Mouse (Mus musculus) intestine, embryonic 16.5 days (tissue): ENCODE results near the gene Wdr18. TPM values are rescaled to one million over a fixed set of nuclear protein-coding genes. Genes with fewer than 3 reads are reported as not detected.

Experiments
- ATAC-seq: fragments of 200-750 bp; cut with Nextera tagmentation; 2 replicates; pipeline ENCODE4 v1.8.0; 2017; ENCODE audit warnings: moderate TSS enrichment, moderate library complexity
- H3K27ac ChIP-seq: fragments of 300-500 bp; sonication (generic); 2 replicates; pipeline ENCODE4 v1.5.1; 2014; ENCODE audit warnings: mild to moderate bottlenecking, low read length
- H3K27me3 ChIP-seq: fragments of 300-500 bp; sonication (generic); replicated peaks from 2 replicates; pipeline ENCODE4 v1.6.1; 2014; ENCODE audit warnings: low read length, control low read depth, mixed read lengths; ENCODE audit not compliant: control insufficient read depth, insufficient read depth
- H3K36me3 ChIP-seq: fragments of 300-500 bp; sonication (generic); 2 replicates; pipeline ENCODE4 v1.6.1; 2014; ENCODE audit warnings: low read length, control low read depth; ENCODE audit not compliant: control insufficient read depth, insufficient read depth
- H3K4me1 ChIP-seq: fragments of 300-500 bp; sonication (generic); 2 replicates; pipeline ENCODE4 v1.6.1; 2014; ENCODE audit warnings: low read length, control low read depth, mixed read lengths; ENCODE audit not compliant: control insufficient read depth, insufficient read depth
- H3K4me2 ChIP-seq: fragments of 300-500 bp; sonication (generic); 2 replicates; pipeline ENCODE4 v1.6.1; 2014; ENCODE audit warnings: low read depth, low read length, control low read depth
- H3K4me3 ChIP-seq: fragments of 300-500 bp; sonication (generic); 2 replicates; pipeline ENCODE4 v1.5.1; 2014; ENCODE audit warnings: mild to moderate bottlenecking, low read length
- H3K9ac ChIP-seq: fragments of 300-500 bp; sonication (generic); 2 replicates; pipeline ENCODE4 v1.6.1; 2014; ENCODE audit warnings: low read depth, low read length
- H3K9me3 ChIP-seq: fragments of 300-500 bp; sonication (generic); 2 replicates; pipeline ENCODE4 v1.6.1; 2016; ENCODE audit warnings: low read length, control low read depth; ENCODE audit not compliant: control insufficient read depth
- WGBS: fragments of 180-500 bp; shearing (Covaris S2); extraction: QIAGEN DNeasy Blood & Tissue Kit; methylation state at CpG from one replicate; pipeline ENCODE4 v1.1.7; 2014; 5-methylcytosine and 5-hydroxymethylcytosine counted together
- polyA plus RNA-seq: library from polyadenylated mRNA; unstranded; fragments of >200 nt; fragmentation: Nextera tagmentation; extraction: Ambion mirVana; gene quantifications from 2 replicates; pipeline ENCODE4 v1.2.1, GENCODE M21; 2015

Gene Wdr18
- polyA plus RNA-seq, 1 experiment from 2014 or later, result 96.6 TPM

DNA sequence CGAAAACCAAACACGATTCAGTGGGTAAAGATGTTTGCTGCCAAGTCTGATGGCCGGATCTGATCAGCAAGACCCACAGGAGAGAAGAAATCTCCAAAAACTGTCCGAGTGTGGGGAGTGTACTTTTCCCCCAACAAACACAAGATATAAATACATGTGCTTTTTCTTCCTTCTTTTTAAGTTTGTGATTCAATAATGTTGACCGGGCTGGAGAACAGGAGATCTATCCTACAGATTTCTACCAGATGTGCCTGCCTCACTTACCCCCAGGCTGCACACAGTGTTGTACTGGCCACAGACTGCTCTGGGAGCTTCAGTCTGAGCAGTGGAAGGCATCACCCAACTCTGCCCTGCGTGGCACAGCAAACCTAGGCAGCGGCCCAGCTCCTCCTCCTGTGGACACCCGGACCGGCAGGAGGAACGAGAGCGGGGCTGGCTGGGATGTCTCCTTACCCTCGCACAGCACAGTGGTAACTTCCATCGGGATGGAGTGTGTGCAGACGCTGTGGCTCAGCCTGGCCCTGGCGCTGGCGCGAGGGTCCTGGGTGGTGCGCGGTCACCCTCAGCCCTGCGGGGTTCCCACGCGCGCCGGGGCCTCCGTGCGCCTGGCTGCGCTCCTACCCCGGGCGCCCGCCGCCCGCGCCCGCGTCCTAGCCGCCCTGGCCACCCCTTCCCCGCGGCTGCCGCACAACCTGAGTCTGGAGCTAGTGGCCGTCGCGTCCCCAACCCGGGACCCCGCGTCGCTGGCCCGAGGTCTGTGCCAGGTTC is 10.6 kb downstream of the Wdr18 start, which contains the start of gene Grin3b:
Grin3b (plus strand) TSS at position 301 of the 768 bp plus-strand sequence.
- Histone ChIP-seq H3K4me1 (peaks cover 10% of the 10 kb centered on the region), H3K4me2 (peak within 1 kb of the TSS; percentile 85), H3K36me3 (peaks cover 23% of the 10 kb centered on the region), H3K9me3 (no peaks in the 10 kb centered on the region), H3K9ac (peak within 1 kb of the TSS; percentile 64), H3K27me3 (peaks cover 15% of the 10 kb centered on the region), H3K4me3 (peak within 1 kb of the TSS; percentile 51), H3K27ac (no peak within 1 kb of the TSS)
- WGBS, result 7% methylated on average over 47 of the region's 47 CpGs
- peak; percentile 24; the same call in 1 of the 2 replicates for ATAC-seq

DNA sequence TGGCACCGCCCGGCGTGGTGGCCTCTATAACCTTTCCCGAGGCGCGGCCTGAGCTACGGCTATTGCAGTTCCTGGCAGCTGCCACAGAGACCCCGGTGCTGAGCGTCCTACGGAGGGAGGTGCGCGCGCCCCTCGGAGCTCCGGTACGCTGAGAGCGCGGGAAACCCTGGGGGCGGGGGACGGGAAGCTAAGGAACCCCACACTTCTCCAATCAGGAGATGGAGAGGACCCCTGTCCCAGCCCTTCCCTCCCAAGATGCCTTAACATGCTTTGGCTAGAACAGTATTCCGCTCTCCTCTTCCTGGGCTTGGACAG is 11.2 kb downstream of the Wdr18 start:
- peak overlapping the region; percentile 64 for H3K9ac ChIP-seq
- ATAC-seq, result 0 out of 2 replicates have a peak, but pooled peaks have one; percentile 11
- H3K4me3 ChIP-seq, result peak overlapping the region; percentile 51
- no peaks in the 10 kb centered on the region for H3K9me3 ChIP-seq
- no peak overlapping the region for H3K27ac ChIP-seq
- H3K4me1 ChIP-seq, result peaks cover 10% of the 10 kb centered on the region
- H3K27me3 ChIP-seq, result peaks cover 15% of the 10 kb centered on the region
- peaks cover 24% of the 10 kb centered on the region for H3K36me3 ChIP-seq
- peak overlapping the region; percentile 85 for H3K4me2 ChIP-seq
- WGBS, result 4% methylated on average over 21 of the region's 21 CpGs

DNA sequence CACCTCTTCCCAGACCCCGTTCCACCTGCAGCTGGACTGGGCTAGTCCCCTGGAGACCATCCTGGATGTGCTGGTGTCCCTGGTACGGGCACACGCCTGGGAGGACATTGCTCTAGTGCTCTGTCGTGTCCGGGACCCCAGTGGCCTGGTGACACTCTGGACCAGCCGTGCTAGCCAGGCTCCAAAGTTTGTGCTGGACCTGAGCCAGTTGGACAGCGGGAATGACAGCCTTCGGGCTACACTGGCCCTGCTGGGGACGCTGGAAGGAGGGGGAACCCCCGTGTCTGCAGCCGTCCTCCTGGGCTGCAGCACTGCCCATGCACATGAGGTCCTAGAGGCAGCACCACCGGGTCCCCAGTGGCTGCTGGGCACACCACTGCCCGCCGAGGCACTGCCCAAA is 12.9 kb downstream of the Wdr18 start:
- H3K9ac ChIP-seq, result no peak overlapping the region
- peaks cover 25% of the 10 kb centered on the region for H3K36me3 ChIP-seq
- WGBS, result 57% methylated on average over 14 of the region's 14 CpGs
- H3K4me3 ChIP-seq, result no peak overlapping the region
- no peak for ATAC-seq
- no peaks in the 10 kb centered on the region; the same call in 1 of the 2 replicates for H3K9me3 ChIP-seq
- peaks cover 10% of the 10 kb centered on the region for H3K4me1 ChIP-seq
- no peak overlapping the region for H3K27ac ChIP-seq
- peaks cover 15% of the 10 kb centered on the region for H3K27me3 ChIP-seq
- H3K4me2 ChIP-seq, result no peak overlapping the region

DNA sequence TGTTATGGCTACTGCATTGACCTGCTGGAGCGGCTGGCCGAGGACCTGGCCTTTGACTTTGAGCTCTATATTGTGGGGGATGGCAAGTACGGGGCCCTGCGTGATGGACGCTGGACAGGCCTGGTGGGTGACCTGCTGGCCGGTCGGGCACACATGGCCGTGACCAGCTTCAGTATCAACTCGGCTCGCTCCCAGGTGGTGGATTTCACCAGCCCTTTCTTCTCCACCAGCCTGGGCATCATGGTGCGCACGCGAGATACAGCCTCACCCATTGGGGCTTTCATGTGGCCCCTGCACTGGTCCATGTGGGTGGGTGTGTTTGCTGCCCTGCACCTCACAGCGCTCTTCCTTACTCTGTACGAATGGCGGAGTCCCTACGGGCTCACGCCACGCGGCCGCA is 14.1 kb downstream of the Wdr18 start:
- ATAC-seq, result no peak
- 89% methylated on average over 21 of the region's 21 CpGs for WGBS
- peaks cover 31% of the 10 kb centered on the region for H3K36me3 ChIP-seq
- no peak overlapping the region for H3K27ac ChIP-seq
- H3K4me3 ChIP-seq, result no peak overlapping the region
- no peak overlapping the region for H3K4me2 ChIP-seq
- no peaks in the 10 kb centered on the region; the same call in 1 of the 2 replicates for H3K9me3 ChIP-seq
- no peak overlapping the region for H3K9ac ChIP-seq
- H3K27me3 ChIP-seq, result peaks cover 15% of the 10 kb centered on the region
- peaks cover 10% of the 10 kb centered on the region for H3K4me1 ChIP-seq

DNA sequence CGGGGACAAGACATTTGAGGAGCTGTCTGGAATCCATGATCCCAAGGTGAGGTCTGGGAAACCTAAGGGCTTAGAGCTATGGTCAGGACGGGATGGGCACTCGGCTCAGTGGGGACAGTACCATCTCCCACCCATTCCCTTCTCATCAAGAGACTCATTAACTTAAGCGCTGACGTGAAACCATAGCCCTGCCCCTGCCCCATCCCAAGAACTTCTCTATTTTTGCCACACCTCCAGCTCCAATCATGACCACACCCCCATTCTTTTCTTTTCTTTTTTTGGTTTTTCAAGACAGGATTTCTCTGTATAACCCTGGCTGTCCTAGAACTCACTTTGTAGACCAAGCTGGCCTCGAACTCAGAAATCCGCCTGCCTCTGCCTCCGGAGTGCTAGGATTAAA is 14.7 kb downstream of the Wdr18 start:
- H3K4me1 ChIP-seq, result peaks cover 10% of the 10 kb centered on the region
- no peak overlapping the region for H3K4me3 ChIP-seq
- H3K9me3 ChIP-seq, result no peaks in the 10 kb centered on the region; the same call in 1 of the 2 replicates
- peaks cover 15% of the 10 kb centered on the region for H3K27me3 ChIP-seq
- H3K4me2 ChIP-seq, result no peak overlapping the region
- peaks cover 36% of the 10 kb centered on the region for H3K36me3 ChIP-seq
- 88% methylated on average over 8 of the region's 8 CpGs for WGBS
- no peak overlapping the region for H3K27ac ChIP-seq
- H3K9ac ChIP-seq, result no peak overlapping the region
- no peak for ATAC-seq

DNA sequence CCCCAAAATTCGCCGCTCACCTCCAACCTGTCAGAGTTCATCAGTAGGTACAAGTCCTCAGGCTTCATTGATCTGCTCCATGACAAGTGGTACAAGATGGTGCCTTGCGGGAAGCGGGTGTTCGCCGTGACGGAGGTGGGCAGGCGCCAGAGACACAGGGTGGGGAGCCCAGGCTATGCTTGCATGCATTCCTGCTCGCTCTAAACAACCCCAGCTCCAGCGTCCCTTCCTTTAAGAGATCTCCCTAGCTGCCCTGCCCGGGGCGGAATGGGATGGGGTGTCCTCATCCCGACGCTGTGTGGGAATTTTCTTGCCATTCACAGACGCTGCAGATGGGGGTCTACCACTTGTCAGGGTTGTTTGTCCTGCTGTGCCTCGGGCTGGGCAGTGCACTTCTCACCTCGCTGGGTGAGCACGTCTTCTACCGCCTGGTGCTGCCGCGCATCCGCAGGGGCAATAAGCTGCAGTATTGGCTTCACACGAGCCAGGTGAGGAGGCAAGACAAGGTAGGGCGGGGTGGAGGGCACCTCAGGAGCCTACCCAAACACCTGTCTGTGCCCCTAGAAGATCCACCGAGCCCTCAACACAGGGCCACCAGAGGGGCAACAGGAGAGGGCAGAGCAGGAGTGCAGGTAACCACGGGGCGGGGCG is 16.2 kb downstream of the Wdr18 start:
- Histone ChIP-seq H3K4me1 (peaks cover 2% of the 10 kb centered on the region), H3K9ac (no peak overlapping the region), H3K36me3 (peaks cover 37% of the 10 kb centered on the region), H3K4me2 (no peak overlapping the region), H3K27ac (no peak overlapping the region), H3K27me3 (peaks cover 7% of the 10 kb centered on the region), H3K9me3 (no peaks in the 10 kb centered on the region; the same call in 1 of the 2 replicates), H3K4me3 (no peak overlapping the region)
- 84% methylated on average over 28 of the region's 28 CpGs for WGBS
- no peak for ATAC-seq

DNA sequence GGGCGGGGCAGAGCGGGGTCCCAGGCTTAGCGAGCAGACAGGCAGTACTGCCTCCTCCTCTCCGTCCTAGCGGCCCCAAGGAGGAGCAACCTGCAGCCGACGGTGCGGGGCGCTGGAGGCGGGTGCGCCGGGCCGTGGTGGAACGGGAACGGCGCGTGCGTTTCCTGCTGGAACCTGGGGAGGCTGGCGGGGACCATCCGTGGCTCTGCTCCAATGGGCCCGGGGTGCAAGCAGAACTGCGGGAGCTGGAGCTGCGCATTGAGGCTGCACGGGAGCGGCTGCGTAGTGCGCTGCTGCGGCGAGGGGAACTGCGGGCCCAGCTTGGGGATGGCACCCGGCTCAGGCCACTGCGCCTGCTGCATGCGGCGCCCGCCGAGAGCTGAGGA is 16.8 kb downstream of the Wdr18 start:
- ATAC-seq, result no peak

DNA sequence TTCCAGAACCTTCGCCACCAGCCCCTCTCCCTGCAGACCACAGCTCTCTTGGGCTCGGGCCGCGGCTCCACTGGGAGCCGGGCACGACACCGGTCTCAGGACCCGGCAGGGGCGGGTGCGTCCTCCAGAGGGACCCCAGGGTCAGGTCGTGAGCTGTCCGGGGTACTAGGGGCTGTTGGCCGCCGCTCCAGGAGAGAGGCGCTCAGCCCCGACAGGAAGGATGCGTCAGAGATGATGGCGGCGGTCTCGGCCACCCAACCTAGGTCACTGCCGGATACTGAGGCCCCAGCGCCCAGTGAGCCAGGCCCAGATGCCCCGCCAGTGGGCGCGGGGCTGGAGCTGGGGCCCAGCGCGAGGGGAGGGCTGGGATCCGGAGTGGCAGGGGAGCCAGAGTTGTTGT is 17.4 kb downstream of the Wdr18 start:
- no peak for ATAC-seq
- H3K4me1 ChIP-seq, result peaks cover 2% of the 10 kb centered on the region
- no peak overlapping the region for H3K4me3 ChIP-seq
- no peak overlapping the region for H3K27ac ChIP-seq
- H3K9ac ChIP-seq, result no peak overlapping the region
- no peaks in the 10 kb centered on the region; the same call in 1 of the 2 replicates for H3K9me3 ChIP-seq
- H3K27me3 ChIP-seq, result no peaks in the 10 kb centered on the region
- H3K4me2 ChIP-seq, result no peak overlapping the region
- H3K36me3 ChIP-seq, result peaks cover 41% of the 10 kb centered on the region
- 83% methylated on average over 28 of the region's 28 CpGs for WGBS

More for the DNA sequence above, 16.8 kb downstream of the Wdr18 start:
- no peak overlapping the region for H3K27ac ChIP-seq
- no peaks in the 10 kb centered on the region; the same call in 1 of the 2 replicates for H3K9me3 ChIP-seq
- no peaks in the 10 kb centered on the region for H3K4me1 ChIP-seq
- no peak overlapping the region for H3K9ac ChIP-seq
- no peak overlapping the region for H3K4me2 ChIP-seq
- H3K27me3 ChIP-seq, result peaks cover 2% of the 10 kb centered on the region; the same call in 1 of the 2 replicates
- peaks cover 40% of the 10 kb centered on the region for H3K36me3 ChIP-seq
- no peak overlapping the region for H3K4me3 ChIP-seq
- WGBS, result 82% methylated on average over 36 of the region's 36 CpGs

DNA sequence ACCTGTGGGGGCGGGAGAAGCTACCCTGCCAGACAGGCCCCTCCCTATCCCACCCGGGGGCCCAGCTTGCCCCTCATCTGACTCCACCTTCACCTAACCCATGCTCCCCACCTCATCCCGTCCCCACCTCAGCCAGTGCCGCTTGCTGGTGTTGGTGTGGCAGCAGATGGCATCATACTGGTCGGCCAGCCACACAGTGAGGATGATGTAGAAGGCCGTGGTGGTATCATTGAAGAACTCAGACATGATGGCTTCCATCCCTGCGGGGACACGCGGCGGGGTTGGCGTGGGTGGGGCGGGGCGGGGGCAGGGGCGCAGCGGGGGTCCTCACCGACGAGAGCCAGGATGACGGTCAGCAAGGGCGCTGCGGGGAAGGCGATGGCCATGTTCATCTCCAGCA is 18.1 kb downstream of the Wdr18 start:
- Histone ChIP-seq H3K27me3 (no peaks in the 10 kb centered on the region), H3K9me3 (no peaks in the 10 kb centered on the region; the same call in 1 of the 2 replicates), H3K4me1 (peaks cover 9% of the 10 kb centered on the region), H3K36me3 (peaks cover 41% of the 10 kb centered on the region), H3K4me2 (no peak overlapping the region), H3K4me3 (no peak overlapping the region), H3K9ac (no peak overlapping the region), H3K27ac (no peak overlapping the region)
- WGBS, result 95% methylated on average over 21 of the region's 21 CpGs
- no peak for ATAC-seq
